In genomic region chr4:95377222-95378134, GRCm38 (mm10) we compare ENCODE assay signal across 9 mouse cellular contexts.
DNase-seq lines count a peak whose midpoint lies in the region; ATAC-seq lines count a peak whose summit lies in the region.
"Had no signal": no experiment of that assay in that cellular context is flagged by ENCODE, and none has a peak within 500 bp of the region (broad histone marks: within the 10 kb centered on the region; RNA-seq: fewer than 3 reads in every experiment).

No protein-coding gene starts in this region.

- H3K27me3 ChIP-seq in kidney, embryonic 14.5 days (ENCODE audit: control insufficient read depth, insufficient read depth, low read length): no peaks in the 10 kb centered on the region

- no peaks in the 10 kb centered on the region for H3K36me3 ChIP-seq in kidney, embryonic 14.5 days (ENCODE audit: control insufficient read depth, insufficient read depth, low read length)

- no peak overlapping the region for H3K4me2 ChIP-seq in kidney, embryonic 14.5 days (replicated peaks; ENCODE audit: low read depth, low read length)

- 49% methylated on average over 9 of the region's 9 CpGs for WGBS in kidney, embryonic 14.5 days

- H3K9ac ChIP-seq in kidney, embryonic 14.5 days (ENCODE audit: low read depth, low read length): no peak overlapping the region

- H3K4me3 ChIP-seq in kidney, embryonic 14.5 days (ENCODE audit: low read length): no peak overlapping the region

- DNase-seq in heart, adult 18-20 months: peak; percentile 58 to 73
- no peak for DNase-seq in heart, postnatal 4 days
- DNase-seq in ZHBTc4 (ENCODE audit: low read depth, low spot score): peak; percentile 27
- peak; percentile 89 for DNase-seq in lung, postnatal 25 days (ENCODE audit: low spot score)
- no peak for DNase-seq in right cerebral cortex, postnatal 14 days
- DNase-seq in cerebellum, adult 9-11 months: no peak
- DNase-seq: thymus, postnatal 25 days had no signal

- ATAC-seq in kidney, embryonic 14.5 days (ENCODE audit: low FRiP score, low TSS enrichment): peak; percentile 49; the same call in 1 of the 2 replicates
- ATAC-seq in activated CD4-positive, CD25-positive, alpha-beta regulatory T cell, adult 4 months: no peak

- peak overlapping the region; percentile 20 for H3K27ac ChIP-seq in kidney, embryonic 14.5 days (ENCODE audit: low read depth, low read length)

- H3K9me3 ChIP-seq in kidney, embryonic 14.5 days (ENCODE audit: control insufficient read depth, low read length): no peaks in the 10 kb centered on the region

- no peaks in the 10 kb centered on the region for H3K4me1 ChIP-seq in kidney, embryonic 14.5 days (ENCODE audit: control insufficient read depth, insufficient read depth, low read length)

Comparison
In these comparisons a context has a peak if more than half of its experiments do, and no peak if none do; other contexts are left out.
1. DNase-seq: peak in heart, adult 18-20 months (2 of 2), ZHBTc4 (single experiment) and lung, postnatal 25 days (single experiment); none in heart, postnatal 4 days (single experiment), right cerebral cortex, postnatal 14 days (single experiment) and cerebellum, adult 9-11 months (single experiment).